Mouse (Mus musculus): Measurements from ENCODE around the gene Fbxo39.

Fbxo39 gene

DNA sequence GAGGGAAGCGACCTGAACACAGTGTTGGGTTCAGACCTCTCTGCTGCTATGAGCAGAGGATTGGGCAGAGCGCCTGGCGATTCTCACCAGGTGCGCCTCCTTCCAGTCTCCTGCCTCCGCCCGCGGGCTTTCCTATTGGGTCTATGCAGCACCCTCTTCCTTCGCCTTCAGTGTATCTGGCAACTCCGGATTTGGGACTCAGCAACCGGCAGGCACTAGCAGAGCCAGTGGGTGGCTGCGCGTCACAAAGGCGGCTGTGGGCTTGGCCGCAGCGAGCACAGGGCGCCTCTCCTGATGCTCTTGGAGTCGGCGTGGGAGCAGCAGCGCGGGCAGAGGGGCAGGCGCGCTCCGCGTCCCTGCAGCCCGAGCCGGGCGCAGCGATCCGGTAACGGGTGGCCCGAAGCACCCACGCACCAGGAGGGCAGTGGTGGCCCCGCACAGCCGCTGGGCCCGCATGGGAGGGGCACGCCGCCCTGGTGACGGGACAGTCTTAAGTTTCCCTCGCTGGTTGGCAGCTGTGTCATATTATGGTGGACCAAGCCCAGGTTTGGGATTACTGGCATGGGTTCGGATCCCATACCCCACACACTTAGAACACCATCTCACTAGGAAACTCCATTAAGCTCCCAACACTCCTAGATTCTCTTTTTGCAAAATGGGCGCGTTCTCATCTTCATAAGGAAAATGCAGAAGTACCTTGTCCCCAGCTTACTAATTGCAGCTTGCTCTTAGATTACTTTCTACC lies at the start of gene Fbxo39:
Gene Fbxo39, plus strand, starts transcription at position 294 of the 745 bp plus-strand sequence.
- DNase-seq, result no peak

- no peak for DNase-seq
Measured at GRCm38 (mm10) chr11:72265483-72265882, 48.8 kb upstream of the Fbxo39 start.

- peak; percentile 39 for DNase-seq
Measured at GRCm38 (mm10) chr11:72266207-72266959, 47.9 kb upstream of the Fbxo39 start.

DNA sequence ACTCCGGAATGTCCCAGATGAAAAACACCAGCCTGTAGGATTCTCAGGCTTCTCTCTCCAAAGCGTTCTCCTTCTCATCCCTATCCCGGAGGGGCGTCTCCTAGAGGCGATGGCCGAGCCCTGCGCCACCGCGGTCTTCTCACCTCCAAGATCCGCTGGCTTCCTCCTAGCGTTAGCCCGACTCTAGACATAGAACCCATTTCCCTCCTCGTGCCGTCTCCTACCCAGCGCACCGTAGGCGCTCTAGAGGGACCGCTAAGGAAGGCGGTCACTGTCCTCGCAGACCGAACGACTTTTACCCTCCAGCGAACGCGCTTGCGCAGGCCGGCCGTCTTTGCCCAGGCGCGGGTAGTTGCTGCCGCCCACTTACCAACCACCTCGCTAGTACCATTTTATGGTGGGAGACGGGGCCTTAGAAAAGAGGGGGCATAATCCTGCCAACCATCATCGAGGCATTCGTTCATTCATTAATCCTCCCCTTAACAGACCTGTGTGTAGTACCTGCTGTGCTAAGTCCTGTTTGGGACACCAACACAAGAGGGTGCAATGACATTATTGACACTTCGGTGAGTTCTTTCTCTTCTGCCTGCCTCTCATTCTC lies 47.2 kb upstream of the Fbxo39 start, which contains the start of gene Slc13a5:
Gene Slc13a5, minus strand, starts transcription at position 263 of the 601 bp plus-strand sequence.
- peak in 1 of 2 experiments; percentile 5 for DNase-seq

DNA sequence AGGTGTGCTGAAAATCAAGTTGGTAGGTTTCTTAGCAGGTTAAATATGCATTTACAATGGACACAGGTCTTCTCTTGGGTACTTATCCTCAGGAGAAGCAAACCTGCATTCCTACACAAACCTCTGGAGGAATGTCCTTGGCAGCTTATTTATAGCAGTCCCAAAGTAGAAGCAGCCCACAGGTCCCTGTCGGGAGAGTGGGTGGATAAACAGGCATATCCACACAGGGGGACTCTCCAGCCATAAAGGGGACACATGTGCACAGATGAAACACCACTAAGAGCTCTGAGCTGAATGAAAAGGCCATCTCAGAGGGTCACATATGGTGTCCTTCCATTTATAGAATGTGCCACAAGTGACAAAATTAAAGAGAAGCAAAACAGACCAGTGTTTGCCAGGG lies 42.5 kb upstream of the Fbxo39 start:
- DNase-seq, result no peak

- DNase-seq, result no peak
Measured at GRCm38 (mm10) chr11:72273341-72273740, 40.9 kb upstream of the Fbxo39 start.

- no peak for DNase-seq
Measured at GRCm38 (mm10) chr11:72281143-72281851, 32.9 kb upstream of the Fbxo39 start.

- DNase-seq, result no peak
Measured at GRCm38 (mm10) chr11:72281852-72282400, 32.3 kb upstream of the Fbxo39 start.

- DNase-seq, result no peak
Measured at GRCm38 (mm10) chr11:72283486-72284224, 30.6 kb upstream of the Fbxo39 start.

GRCm38 (mm10) chr11:72284532-72285182 lies 29.6 kb upstream of the Fbxo39 start:
- no peak for DNase-seq

DNA sequence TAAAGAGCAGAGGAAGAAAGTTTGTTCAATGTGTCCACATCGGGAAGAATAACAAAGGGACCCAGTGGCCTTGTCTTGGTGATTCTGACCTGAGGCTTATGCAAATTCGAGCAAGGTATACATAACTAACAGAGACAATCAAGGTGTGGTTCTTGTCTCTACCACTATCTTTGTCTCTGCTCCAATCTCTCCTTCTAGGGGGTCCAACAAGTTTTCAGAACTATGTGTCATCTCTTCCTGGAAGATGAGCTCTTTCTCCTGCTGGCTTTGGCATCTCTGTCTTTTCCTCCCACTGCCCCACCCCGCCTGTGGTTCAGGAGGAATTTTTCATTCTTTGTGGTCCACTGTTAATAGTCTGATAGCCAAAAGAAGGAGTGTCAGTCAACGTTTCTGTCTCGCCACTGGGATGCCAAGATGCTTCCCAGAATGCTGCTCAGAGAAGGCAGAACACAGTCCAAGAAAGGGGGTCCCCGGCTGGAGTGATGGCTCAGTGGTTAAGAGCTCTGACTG lies 28.2 kb upstream of the Fbxo39 start:
- no peak for DNase-seq

- no peak for DNase-seq
Measured at GRCm38 (mm10) chr11:72286651-72287050, 27.6 kb upstream of the Fbxo39 start.

GRCm38 (mm10) chr11:72287126-72287525 lies 27.1 kb upstream of the Fbxo39 start:
- no peak for DNase-seq

DNA sequence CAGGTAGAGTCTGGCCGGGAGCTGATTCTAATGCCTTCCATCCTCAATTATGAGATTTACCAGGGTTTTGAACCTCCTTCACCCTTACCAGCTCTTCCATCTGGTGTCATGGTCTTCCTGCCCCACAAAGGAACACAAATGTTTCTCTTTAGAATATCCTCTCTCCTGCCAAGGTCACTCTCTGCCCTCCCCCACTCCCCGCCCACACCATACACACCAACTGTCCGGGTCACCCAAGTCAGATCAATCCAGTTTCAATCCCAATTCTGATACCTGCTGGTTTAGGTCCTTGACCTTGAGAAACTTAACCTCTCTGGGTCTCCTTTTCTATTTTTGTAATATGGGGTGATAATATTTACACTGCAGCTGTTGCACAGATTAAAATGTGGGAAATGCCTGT lies 26.7 kb upstream of the Fbxo39 start:
- no peak for DNase-seq

DNA sequence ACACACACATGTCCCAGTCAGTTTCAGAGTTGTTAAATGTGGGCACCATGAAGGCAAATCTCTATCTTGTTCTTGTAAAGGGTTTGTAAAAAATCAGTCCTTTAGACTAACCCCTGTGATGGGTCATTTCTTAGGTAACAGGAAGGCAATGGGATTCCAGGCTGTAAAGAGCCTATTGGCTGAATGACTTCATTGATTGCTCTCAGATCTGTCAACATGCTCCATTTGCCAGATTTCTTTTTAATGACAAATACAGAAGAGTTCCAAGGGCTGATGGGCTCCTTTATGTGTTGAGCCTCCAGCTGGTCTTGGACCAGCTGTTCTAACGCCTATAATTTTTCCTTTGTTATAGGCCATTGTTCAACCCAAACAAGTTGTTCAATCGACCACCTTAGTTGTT lies 21.1 kb upstream of the Fbxo39 start:
- no peak for DNase-seq

DNA sequence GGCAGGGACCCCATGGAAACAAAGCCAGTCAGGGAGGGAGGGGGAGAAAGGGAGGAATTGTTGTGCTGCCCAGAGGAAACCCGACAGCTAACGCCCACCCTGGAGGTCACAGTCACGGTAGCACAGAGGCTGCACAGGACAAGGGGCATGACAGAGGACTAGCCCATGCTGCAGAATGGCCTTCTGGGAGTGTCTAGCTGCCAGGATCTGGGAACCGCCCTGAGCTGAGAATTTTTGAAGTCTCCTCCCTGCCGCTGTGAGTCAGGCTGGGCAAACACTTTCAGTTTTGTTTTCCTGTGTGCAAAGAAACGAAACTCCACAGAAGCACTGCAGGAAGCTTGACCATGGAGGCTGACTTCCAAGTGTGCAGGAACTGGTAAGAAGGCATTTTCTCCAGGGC lies 12.9 kb upstream of the Fbxo39 start, which contains the start of gene Xaf1:
Gene Xaf1, plus strand, starts transcription at position 296 of the 400 bp plus-strand sequence.
- peak; percentile 56 to 60 for DNase-seq

- DNase-seq, result no peak
Measured at GRCm38 (mm10) chr11:72302230-72302629, 12.0 kb upstream of the Fbxo39 start.

DNA sequence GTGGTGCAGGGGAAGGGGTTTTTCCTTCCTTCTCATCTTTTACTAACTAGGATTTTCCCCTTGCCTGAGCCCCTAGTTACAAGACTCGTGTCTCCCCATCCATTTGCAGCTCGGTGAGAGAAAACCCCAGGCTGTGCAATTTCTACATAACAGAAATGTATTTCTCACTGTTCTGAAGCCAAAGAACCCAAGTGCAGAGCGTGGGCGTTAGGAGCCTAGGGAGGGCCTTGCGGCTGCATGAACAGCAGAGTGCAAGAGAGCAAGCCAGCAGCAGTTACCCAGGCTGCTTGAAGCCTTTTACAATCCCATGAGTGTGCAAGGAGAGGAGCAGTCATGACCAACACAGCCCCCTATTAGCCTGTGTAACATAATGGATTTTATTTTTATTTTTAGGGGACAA lies 6.8 kb upstream of the Fbxo39 start:
- no peak for DNase-seq

DNA sequence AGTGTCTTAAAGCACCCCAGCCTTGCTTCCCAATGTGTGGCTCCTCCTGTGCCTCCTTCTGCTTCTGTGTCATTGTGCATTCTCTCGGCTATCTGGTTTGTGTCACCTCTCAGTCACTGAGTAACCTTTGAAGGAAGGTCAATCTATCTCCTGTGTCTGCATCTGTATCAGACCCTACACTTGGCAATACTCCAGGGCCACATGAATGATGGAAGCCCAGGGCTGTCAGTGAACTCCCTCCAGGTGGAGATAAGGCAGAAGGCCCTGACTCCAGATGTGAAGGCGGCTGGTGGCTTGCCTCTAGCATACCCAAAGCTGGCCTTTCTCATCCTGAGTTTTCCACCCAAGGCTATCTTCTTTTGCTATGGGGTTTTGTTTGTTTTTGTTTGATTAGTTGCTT lies 5.3 kb upstream of the Fbxo39 start:
- DNase-seq, result no peak

- no peak for DNase-seq
Measured at GRCm38 (mm10) chr11:72310491-72310890, 3.8 kb upstream of the Fbxo39 start.

DNA sequence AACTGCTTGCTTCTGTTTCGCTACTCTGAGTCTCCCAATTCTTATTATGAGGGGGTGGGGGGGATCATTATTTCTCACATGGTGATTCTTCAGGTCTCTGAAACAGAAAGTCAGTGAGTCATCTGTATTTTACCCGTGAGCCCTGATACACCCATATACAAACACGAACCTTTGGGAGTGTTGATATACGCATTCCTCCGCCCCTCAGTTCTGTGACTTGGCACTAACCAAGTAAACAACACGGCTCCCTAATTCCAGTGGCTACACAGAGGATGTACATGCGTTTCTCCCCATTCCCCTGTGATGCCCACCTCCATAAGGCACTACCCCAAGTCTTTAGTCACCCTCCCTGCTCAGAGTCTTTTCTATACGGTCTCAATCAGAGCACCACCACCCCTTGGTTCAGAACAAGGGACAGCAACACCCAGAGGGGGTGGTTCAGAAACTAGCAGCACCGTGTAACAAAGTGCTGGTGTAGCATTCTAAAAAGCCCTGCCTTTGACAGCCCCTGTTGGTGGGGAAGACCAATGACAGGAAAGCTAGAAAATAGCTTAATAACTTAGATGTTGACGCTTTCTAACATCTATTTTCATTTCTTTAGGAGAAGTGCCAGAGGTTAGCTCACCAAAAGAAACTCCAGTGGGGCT lies 2.8 kb upstream of the Fbxo39 start:
- DNase-seq, result no peak

All from B cell, adult 2 months (primary cell).